12 mouse cellular contexts compared by ENCODE assay signal in the genomic region with DNA sequence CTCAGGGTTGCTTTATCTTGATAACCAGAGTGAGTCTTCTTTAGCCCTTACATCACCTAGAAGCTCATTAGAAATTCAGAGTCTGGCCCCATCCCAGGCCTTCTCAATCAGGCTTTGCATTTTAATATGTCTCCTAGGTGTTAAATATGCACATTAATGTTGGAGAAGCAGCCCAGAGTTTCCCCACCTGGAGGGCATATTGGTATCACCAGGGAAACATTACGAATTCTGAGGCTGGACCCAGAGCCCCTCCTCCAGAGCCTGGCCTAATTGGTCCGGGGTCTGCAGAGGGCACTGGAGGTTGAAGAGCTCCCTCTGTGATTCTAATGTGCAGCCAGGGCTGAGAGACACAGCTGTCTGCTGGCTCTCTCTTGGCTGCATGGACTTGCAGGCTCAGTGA.
DNase-seq lines count a peak whose midpoint lies in the region; ATAC-seq and TF ChIP-seq lines count a peak whose summit lies in the region.
"Had no signal": no experiment of that assay in that cellular context is flagged by ENCODE, and none has a peak within 500 bp of the region (broad histone marks: within the 10 kb centered on the region; RNA-seq: fewer than 3 reads in every experiment).

No protein-coding gene starts in this region.

- H3K36me3 ChIP-seq in forebrain, embryonic 13.5 days (ENCODE audit: poor library complexity, severe bottlenecking): no peaks in the 10 kb centered on the region
- H3K36me3 ChIP-seq in hindbrain, postnatal 0 days (ENCODE audit: insufficient read depth, low read length): no peaks in the 10 kb centered on the region
- H3K36me3 ChIP-seq in neural tube, embryonic 13.5 days: no peaks in the 10 kb centered on the region
- no peaks in the 10 kb centered on the region for H3K36me3 ChIP-seq in lung, postnatal 0 days (ENCODE audit: insufficient read depth, low read length)

- H3K4me2 ChIP-seq in forebrain, embryonic 13.5 days: no peak overlapping the region
- H3K4me2 ChIP-seq in hindbrain, postnatal 0 days (ENCODE audit: low read depth, low read length): no peak overlapping the region
- H3K4me2 ChIP-seq in neural tube, embryonic 13.5 days: no peak overlapping the region
- no peak overlapping the region for H3K4me2 ChIP-seq in lung, postnatal 0 days (replicated peaks; ENCODE audit: low read depth, low read length)

- no peak for TF ChIP-seq CTCF in hindbrain, postnatal 0 days (IDR thresholded peaks at IDR 0.05; ENCODE audit: low read depth)
- no peak for TF ChIP-seq CTCF in lung, postnatal 0 days (IDR thresholded peaks at IDR 0.05)

- peak; percentile 86 for ATAC-seq in forebrain, embryonic 13.5 days
- peak; percentile 86 for ATAC-seq in hindbrain, postnatal 0 days
- peak; percentile 71; the same call in 1 of the 2 replicates for ATAC-seq in neural tube, embryonic 13.5 days (ENCODE audit: low read depth)
- ATAC-seq in lung, postnatal 0 days: no peak

- H3K27ac ChIP-seq in forebrain, embryonic 13.5 days: no peak overlapping the region
- H3K27ac ChIP-seq in hindbrain, postnatal 0 days: no peak overlapping the region
- H3K27ac ChIP-seq in neural tube, embryonic 13.5 days (replicated peaks): peak overlapping the region; percentile 38; the same call in 1 of the 2 replicates
- H3K27ac ChIP-seq in lung, postnatal 0 days (ENCODE audit: low read length): no peak overlapping the region
- H3K27ac ChIP-seq: liver, embryonic 14.5 days; macrophage had no signal

- H3K9ac ChIP-seq in forebrain, embryonic 13.5 days: no peak overlapping the region
- no peak overlapping the region for H3K9ac ChIP-seq in hindbrain, postnatal 0 days (replicated peaks; ENCODE audit: low read length)
- H3K9ac ChIP-seq in neural tube, embryonic 13.5 days: no peak overlapping the region
- no peak overlapping the region for H3K9ac ChIP-seq in lung, postnatal 0 days (replicated peaks; ENCODE audit: low read depth)
- H3K9ac ChIP-seq: liver, embryonic 14.5 days had no signal

- WGBS in forebrain, embryonic 13.5 days: 3% methylated on average over 2 of the region's 2 CpGs
- 7% methylated on average over 2 of the region's 2 CpGs for WGBS in hindbrain, postnatal 0 days
- WGBS in neural tube, embryonic 13.5 days: 10% methylated on average over 2 of the region's 2 CpGs
- WGBS in lung, postnatal 0 days: 56% methylated on average over 2 of the region's 2 CpGs

- H3K9me3 ChIP-seq in forebrain, embryonic 13.5 days (replicated peaks): 0 out of 2 replicates have a peak, but pooled peaks cover 3% of the 10 kb centered on the region
- no peaks in the 10 kb centered on the region for H3K9me3 ChIP-seq in hindbrain, postnatal 0 days (ENCODE audit: low read length)
- H3K9me3 ChIP-seq in neural tube, embryonic 13.5 days: peaks cover 6% of the 10 kb centered on the region; the same call in 1 of the 2 replicates
- H3K9me3 ChIP-seq in lung, postnatal 0 days (ENCODE audit: low read length): no peaks in the 10 kb centered on the region

- H3K4me1 ChIP-seq in forebrain, embryonic 13.5 days: peaks cover 16% of the 10 kb centered on the region
- H3K4me1 ChIP-seq in hindbrain, postnatal 0 days (ENCODE audit: insufficient read depth, low read length): 0 out of 2 replicates have a peak, but pooled peaks cover 4% of the 10 kb centered on the region
- H3K4me1 ChIP-seq in neural tube, embryonic 13.5 days (replicated peaks): peaks cover 10% of the 10 kb centered on the region
- H3K4me1 ChIP-seq in lung, postnatal 0 days (ENCODE audit: insufficient read depth, low read depth, low read length): no peaks in the 10 kb centered on the region

- DNase-seq in cerebellum, postnatal 10 days: peak; percentile 37 to 42
- no peak for DNase-seq in cerebellum, postnatal 25 days
- peak; percentile 63 for DNase-seq in hindbrain, postnatal 0 days (ENCODE audit: low spot score)
- no peak for DNase-seq in lung, postnatal 0 days (ENCODE audit: low spot score)
- DNase-seq in c-Kit-positive CD71-positive TER-119-positive erythroid progenitor cells, embryonic 14.5 days (ENCODE audit: low spot score): no peak
- no peak for DNase-seq in ovary, postnatal 10 days (ENCODE audit: low spot score)
- DNase-seq: kidney, adult 8-10 months; layer of hippocampus, adult 9-11 months had no signal

- no peaks in the 10 kb centered on the region for H3K27me3 ChIP-seq in forebrain, embryonic 13.5 days
- no peaks in the 10 kb centered on the region for H3K27me3 ChIP-seq in hindbrain, postnatal 0 days (ENCODE audit: insufficient read depth, low read length)
- no peaks in the 10 kb centered on the region for H3K27me3 ChIP-seq in neural tube, embryonic 13.5 days
- no peaks in the 10 kb centered on the region for H3K27me3 ChIP-seq in lung, postnatal 0 days (replicated peaks; ENCODE audit: insufficient read depth, low read length)

- H3K4me3 ChIP-seq in forebrain, embryonic 13.5 days: no peak overlapping the region
- H3K4me3 ChIP-seq in hindbrain, postnatal 0 days (ENCODE audit: low read length): no peak overlapping the region
- H3K4me3 ChIP-seq in neural tube, embryonic 13.5 days: no peak overlapping the region
- H3K4me3 ChIP-seq in lung, postnatal 0 days (ENCODE audit: low read depth, low read length): no peak overlapping the region

- TF ChIP-seq EP300 in lung, postnatal 0 days (IDR thresholded peaks at IDR 0.05): no peak

Comparison
In these comparisons a context has a peak if more than half of its experiments do, and no peak if none do; other contexts are left out.
1. DNase-seq: peak in cerebellum, postnatal 10 days (2 of 2) and hindbrain, postnatal 0 days (single experiment); none in cerebellum, postnatal 25 days (0 of 2), lung, postnatal 0 days (single experiment), c-Kit-positive CD71-positive TER-119-positive erythroid progenitor cells, embryonic 14.5 days (single experiment) and ovary, postnatal 10 days (single experiment).